Mouse (Mus musculus) liver, adult 2 months (tissue): Measurements from ENCODE around the gene Uchl4. TPM values are rescaled to one million over a fixed set of nuclear protein-coding genes. Genes with fewer than 3 reads are reported as not detected.

Experiments
- DNase-seq: peaks from one replicate; pipeline ENCODE4 v3.0.0-alpha.2; 2011; ENCODE audit warnings: low read depth, low spot score; ENCODE audit errors: extremely low read depth
- H3K27ac ChIP-seq: fragments of 200-500 bp; replicated peaks from 2 replicates; pipeline ENCODE4 v1.5.1; 2012; ENCODE audit warnings: low read depth, mild to moderate bottlenecking, control low read depth, inconsistent platforms, low read length; ENCODE audit not compliant: insufficient read depth
- H3K27me3 ChIP-seq: fragments of 200-500 bp; 2 replicates; pipeline ENCODE4 v1.6.1; 2012; ENCODE audit warnings: mild to moderate bottlenecking, moderate library complexity, low read length, inconsistent platforms; ENCODE audit not compliant: control insufficient read depth, insufficient read depth
- H3K36me3 ChIP-seq: fragments of 200-500 bp; 2 replicates; pipeline ENCODE4 v1.6.1; 2012; ENCODE audit warnings: low read length, inconsistent platforms; ENCODE audit not compliant: control insufficient read depth, insufficient read depth
- H3K4me1 ChIP-seq: fragments of 200-500 bp; 2 replicates; pipeline ENCODE4 v1.6.1; 2011; ENCODE audit warnings: low read length; ENCODE audit not compliant: control insufficient read depth, insufficient read depth
- H3K4me3 ChIP-seq: fragments of 200-500 bp; 2 replicates; pipeline ENCODE4 v1.5.1; 2011; ENCODE audit warnings: low read depth, mild to moderate bottlenecking, control low read depth, low read length, moderate library complexity; ENCODE audit not compliant: insufficient read depth
- H3K79me2 ChIP-seq: fragments of 200-500 bp; 2 replicates; pipeline ENCODE4 v1.6.1; 2012; ENCODE audit warnings: inconsistent platforms, mild to moderate bottlenecking, low read length, moderate library complexity; ENCODE audit not compliant: control insufficient read depth, insufficient read depth
- H3K9ac ChIP-seq: fragments of 200-500 bp; 2 replicates; pipeline ENCODE4 v1.6.1; 2012; ENCODE audit warnings: low read depth, mild to moderate bottlenecking, control low read depth, inconsistent platforms, low read length
- CTCF ChIP-seq: fragments of 200-500 bp; IDR thresholded peaks from 2 replicates; pipeline ENCODE4 v1.5.1; 2011; ENCODE audit warnings: low read depth, low read length, control low read depth
- POLR2A ChIP-seq: fragments of 200-500 bp; IDR thresholded peaks from 2 replicates; pipeline ENCODE4 v1.6.1; 2011; ENCODE audit warnings: low read length, control low read depth; ENCODE audit not compliant: insufficient read depth; ENCODE audit errors: extremely low read depth
- WGBS: fragments of 180-500 bp; shearing (Covaris S2); methylation state at CpG from one replicate; pipeline ENCODE4 v1.1.7; 2018; 5-methylcytosine and 5-hydroxymethylcytosine counted together
- polyA plus RNA-seq: library from polyadenylated mRNA; depleted of rRNA; stranded (reverse); fragments of >200 nt; gene quantifications from 2 replicates; pipeline ENCODE4 v1.2.3, GENCODE M21; 2012
- total RNA-seq: library from RNA; depleted of rRNA; stranded (reverse); fragments of >200 nt; gene quantifications from 2 replicates; pipeline ENCODE4 v1.2.3, GENCODE M21; 2014

The Uchl4 gene
- total and polyA plus RNA-seq, 2 experiments, result 0.09 TPM; not detected in 1

GRCm38 (mm10) chr9:64255422-64255821 lies 20.4 kb downstream of the Uchl4 start:
- TF ChIP-seq POLR2A (no peak), CTCF (no peak)
- 78% methylated on average over 3 of the region's 3 CpGs for WGBS
- Histone ChIP-seq H3K36me3 (no peaks in the 10 kb centered on the region), H3K4me3 (no peak overlapping the region), H3K4me1 (peaks cover 6% of the 10 kb centered on the region; the same call in 1 of the 2 replicates), H3K27me3 (no peaks in the 10 kb centered on the region), H3K79me2 (peaks cover 13% of the 10 kb centered on the region; the same call in 1 of the 2 replicates), H3K27ac (no peak overlapping the region), H3K9ac (no peak overlapping the region)
- DNase-seq, result no peak

- Histone ChIP-seq H3K4me3 (no peak overlapping the region), H3K4me1 (peaks cover 6% of the 10 kb centered on the region; the same call in 1 of the 2 replicates), H3K9ac (no peak overlapping the region), H3K27me3 (no peaks in the 10 kb centered on the region), H3K27ac (no peak overlapping the region), H3K36me3 (no peaks in the 10 kb centered on the region), H3K79me2 (peaks cover 13% of the 10 kb centered on the region; the same call in 1 of the 2 replicates)
- TF ChIP-seq POLR2A (no peak), CTCF (no peak)
- 94% methylated on average over 3 of the region's 3 CpGs for WGBS
- DNase-seq, result no peak
These were observed 21.2 kb downstream of the Uchl4 start for GRCm38 (mm10) chr9:64256204-64256603.

GRCm38 (mm10) chr9:64259906-64260305 lies 24.9 kb downstream of the Uchl4 start:
- Histone ChIP-seq H3K27me3 (no peaks in the 10 kb centered on the region), H3K36me3 (no peaks in the 10 kb centered on the region), H3K9ac (no peak overlapping the region), H3K4me1 (no peaks in the 10 kb centered on the region), H3K4me3 (no peak overlapping the region), H3K27ac (no peak overlapping the region), H3K79me2 (no peaks in the 10 kb centered on the region)
- TF ChIP-seq POLR2A (no peak), CTCF (no peak)
- no peak for DNase-seq
- WGBS, result 93% methylated on average over 5 of the region's 5 CpGs

DNA sequence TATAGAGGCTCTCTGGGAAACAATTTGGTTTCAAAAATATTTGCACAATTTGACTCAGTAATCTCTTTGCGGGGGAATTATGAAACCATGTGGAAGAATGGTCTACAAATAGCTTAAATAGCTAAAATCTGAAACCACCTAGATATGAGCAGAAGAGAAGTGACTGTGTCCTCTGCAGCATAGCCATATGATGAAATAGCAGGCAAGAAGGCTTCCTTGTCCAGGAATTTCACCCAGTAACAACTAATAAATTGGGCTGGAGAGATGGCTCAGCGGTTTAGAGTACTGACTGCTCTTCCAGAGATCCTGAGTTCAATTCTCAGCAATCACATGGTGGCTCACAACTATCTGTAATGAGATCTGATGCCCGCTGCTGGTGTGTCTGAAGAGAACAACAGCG lies 26.0 kb downstream of the Uchl4 start:
- Histone ChIP-seq H3K27ac (no peak overlapping the region), H3K4me1 (no peaks in the 10 kb centered on the region), H3K9ac (no peak overlapping the region), H3K36me3 (no peaks in the 10 kb centered on the region), H3K4me3 (no peak overlapping the region), H3K27me3 (no peaks in the 10 kb centered on the region), H3K79me2 (no peaks in the 10 kb centered on the region)
- 86% methylated on average over 4 of the region's 4 CpGs for WGBS
- TF ChIP-seq CTCF, result no peak
- TF ChIP-seq POLR2A, result no peak
- no peak for DNase-seq

- 58% methylated on average over 1 of the region's 1 CpGs for whole genome bisulfite sequencing
- H3K36me3 ChIP-seq, result no peaks in the 10 kb centered on the region
- no peaks in the 10 kb centered on the region for H3K4me1 ChIP-seq
- DNase-seq, result no peak
- no peaks in the 10 kb centered on the region for H3K27me3 ChIP-seq
- no peaks in the 10 kb centered on the region for H3K79me2 ChIP-seq
- TF ChIP-seq POLR2A, result no peak
- no peak for TF ChIP-seq CTCF
- no peak overlapping the region for H3K4me3 ChIP-seq
- no peak overlapping the region for H3K27ac ChIP-seq
- H3K9ac ChIP-seq, result no peak overlapping the region
These were observed 29.8 kb downstream of the Uchl4 start for GRCm38 (mm10) chr9:64264813-64265212.

DNA sequence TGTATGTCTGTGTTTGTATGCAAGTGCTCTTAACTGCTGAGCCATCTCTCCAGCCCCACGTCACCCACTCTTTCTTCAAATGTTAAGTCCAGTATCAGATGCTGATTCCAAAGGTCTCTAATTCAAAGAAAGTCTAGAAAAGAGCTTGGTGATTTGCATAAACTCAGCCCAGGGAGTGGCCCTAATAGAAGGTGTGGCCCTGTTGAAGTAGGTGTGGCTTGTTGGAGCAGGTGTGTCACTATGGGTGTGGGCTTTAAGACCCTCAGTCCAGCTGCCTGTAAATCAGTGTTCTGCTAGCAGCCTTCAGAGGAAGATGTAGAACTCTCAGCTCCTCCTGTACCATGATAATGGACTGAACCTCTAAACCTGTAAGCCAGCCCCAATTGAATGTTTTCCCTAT lies 32.2 kb downstream of the Uchl4 start:
- no peak overlapping the region for H3K4me3 ChIP-seq
- no peaks in the 10 kb centered on the region for H3K36me3 ChIP-seq
- H3K9ac ChIP-seq, result no peak overlapping the region
- H3K79me2 ChIP-seq, result no peaks in the 10 kb centered on the region
- no peaks in the 10 kb centered on the region for H3K27me3 ChIP-seq
- no peaks in the 10 kb centered on the region for H3K4me1 ChIP-seq
- no peak overlapping the region for H3K27ac ChIP-seq
- 88% methylated on average over 1 of the region's 1 CpGs for WGBS
- no peak for DNase-seq
- TF ChIP-seq POLR2A (no peak), CTCF (no peak)
